Mouse (Mus musculus) heart, embryonic 14.5 days (tissue): Measurements from ENCODE around the gene Slc7a11. TPM values are rescaled to one million over a fixed set of nuclear protein-coding genes. Genes with fewer than 3 reads are reported as not detected.

ENCODE experiments used
- ATAC-seq: fragments of 200-750 bp; cut with Nextera tagmentation; 2 replicates; pipeline ENCODE4 v1.8.0; 2017; ENCODE audit warnings: low read depth, moderate TSS enrichment; ENCODE audit not compliant: insufficient number of reproducible peaks, insufficient read depth, low FRiP score
- H3K27ac ChIP-seq, 2 experiments: fragments of 200-500 bp in 1 of 2; fragments of 300-500 bp in 1 of 2; sonication (generic) in 1 of 2; replicated peaks in 1 of 2; 2 replicates each; pipeline ENCODE4 v1.5.1; 2012 to 2014; ENCODE audit warnings: low read depth in 2 of 2, low read length in 2 of 2, control low read depth in 1 of 2, mild to moderate bottlenecking in 1 of 2, mixed read lengths in 1 of 2; ENCODE audit not compliant: control insufficient read depth in 1 of 2, insufficient read depth in 1 of 2
- H3K27me3 ChIP-seq: fragments of 300-500 bp; sonication (generic); 2 replicates; pipeline ENCODE4 v1.6.1; 2014; ENCODE audit warnings: mild to moderate bottlenecking, low read length, control low read depth; ENCODE audit not compliant: control insufficient read depth, insufficient read depth
- H3K36me3 ChIP-seq: fragments of 300-500 bp; sonication (generic); 2 replicates; pipeline ENCODE4 v1.6.1; 2014; ENCODE audit warnings: mild to moderate bottlenecking, control low read depth, low read length, mixed read lengths; ENCODE audit not compliant: control insufficient read depth, insufficient read depth
- H3K4me1 ChIP-seq, 2 experiments: fragments of 200-500 bp in 1 of 2; fragments of 300-500 bp in 1 of 2; sonication (generic) in 1 of 2; 2 replicates each; pipeline ENCODE4 v1.6.1; 2012 to 2014; ENCODE audit warnings: low read length in 2 of 2, control low read depth in 1 of 2, mixed read lengths in 1 of 2; ENCODE audit not compliant: control insufficient read depth in 2 of 2, insufficient read depth in 2 of 2
- H3K4me2 ChIP-seq: fragments of 300-500 bp; sonication (generic); 2 replicates; pipeline ENCODE4 v1.6.1; 2014; ENCODE audit warnings: mild to moderate bottlenecking, low read length
- H3K4me3 ChIP-seq, 2 experiments: fragments of 200-500 bp in 1 of 2; fragments of 300-500 bp in 1 of 2; sonication (generic) in 1 of 2; 2 replicates each; pipeline ENCODE4 v1.5.1; 2012 to 2014; ENCODE audit warnings: low read length in 2 of 2, mild to moderate bottlenecking in 2 of 2, control low read depth in 1 of 2, low read depth in 1 of 2, moderate library complexity in 1 of 2; ENCODE audit not compliant: control insufficient read depth in 1 of 2, insufficient read depth in 1 of 2
- H3K9ac ChIP-seq: fragments of 300-500 bp; sonication (generic); 2 replicates; pipeline ENCODE4 v1.6.1; 2014; ENCODE audit warnings: mild to moderate bottlenecking, low read length
- H3K9me3 ChIP-seq: fragments of 300-500 bp; sonication (generic); 2 replicates; pipeline ENCODE4 v1.6.1; 2016; ENCODE audit warnings: low read length, control low read depth; ENCODE audit not compliant: control insufficient read depth
- WGBS: fragments of 180-500 bp; shearing (Covaris S2); extraction: QIAGEN DNeasy Blood & Tissue Kit; methylation state at CpG from one replicate; pipeline ENCODE4 v1.1.7; 2014; 5-methylcytosine and 5-hydroxymethylcytosine counted together
- polyA plus RNA-seq: library from polyadenylated mRNA; unstranded; fragments of >200 nt; fragmentation: Nextera tagmentation; extraction: Ambion mirVana; gene quantifications from 2 replicates; pipeline ENCODE4 v1.2.1, GENCODE M21; 2014

Gene Slc7a11
- polyA plus RNA-seq, 1 experiment from 2014 or later, result 0.16 TPM

DNA sequence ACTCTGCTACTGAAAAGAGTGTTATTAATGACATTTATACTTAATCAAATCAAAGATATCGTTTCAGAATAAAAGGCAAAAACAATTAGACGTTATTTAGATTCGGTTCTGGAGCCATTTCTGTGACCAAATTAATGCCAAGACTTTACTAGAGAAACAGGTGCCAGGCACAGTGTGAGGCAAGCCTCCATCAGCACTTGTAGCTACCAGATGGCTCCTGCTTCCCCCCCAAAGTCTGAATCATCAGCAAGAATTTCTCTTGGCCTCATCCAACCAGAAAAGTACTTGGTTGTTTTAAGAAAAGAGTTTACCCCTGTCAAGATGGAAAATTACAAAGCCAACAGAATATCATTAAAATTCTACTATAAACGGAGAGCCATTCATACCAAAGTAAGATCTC lies 173.7 kb downstream of the Slc7a11 start:
- Histone ChIP-seq H3K9me3 (no peaks in the 10 kb centered on the region), H3K4me3 (no peak overlapping the region), H3K9ac (no peak overlapping the region), H3K4me2 (no peak overlapping the region), H3K36me3 (no peaks in the 10 kb centered on the region), H3K27me3 (no peaks in the 10 kb centered on the region), H3K4me1 (no peaks in the 10 kb centered on the region), H3K27ac (no peak overlapping the region)
- 75% methylated on average over 4 of the region's 4 CpGs for WGBS
- no peak for ATAC-seq

DNA sequence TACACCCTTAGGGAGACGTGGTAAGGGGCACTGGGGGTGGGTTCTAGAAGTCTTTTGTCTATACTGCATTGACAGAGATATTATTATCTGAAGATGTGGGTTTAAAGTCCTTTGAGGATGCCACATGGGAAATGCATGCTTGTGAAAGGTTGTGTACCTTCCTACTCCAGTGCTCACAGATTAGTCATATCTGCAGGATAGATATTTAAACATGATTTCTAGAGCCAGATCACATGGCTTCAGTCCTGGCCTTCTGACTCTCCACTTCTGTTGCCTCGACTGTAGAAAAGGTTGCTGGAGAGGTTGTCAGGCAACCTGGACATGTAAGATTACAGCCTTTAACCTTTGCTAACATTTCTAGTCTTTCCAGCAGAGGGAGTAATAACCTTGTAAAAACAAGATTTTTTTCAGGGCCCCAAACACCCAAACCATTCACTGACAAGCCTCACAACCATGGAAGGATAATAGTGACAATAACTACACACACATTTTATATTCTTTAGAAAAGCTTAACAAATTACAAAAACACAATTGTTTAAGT lies 180.8 kb downstream of the Slc7a11 start:
- 49% methylated on average over 2 of the region's 2 CpGs for WGBS
- no peaks in the 10 kb centered on the region for H3K27me3 ChIP-seq
- H3K9me3 ChIP-seq, result no peaks in the 10 kb centered on the region
- no peak overlapping the region for H3K4me2 ChIP-seq
- no peak overlapping the region for H3K27ac ChIP-seq
- no peaks in the 10 kb centered on the region for H3K4me1 ChIP-seq
- no peak overlapping the region for H3K4me3 ChIP-seq
- no peaks in the 10 kb centered on the region for H3K36me3 ChIP-seq
- no peak for ATAC-seq
- no peak overlapping the region for H3K9ac ChIP-seq

DNA sequence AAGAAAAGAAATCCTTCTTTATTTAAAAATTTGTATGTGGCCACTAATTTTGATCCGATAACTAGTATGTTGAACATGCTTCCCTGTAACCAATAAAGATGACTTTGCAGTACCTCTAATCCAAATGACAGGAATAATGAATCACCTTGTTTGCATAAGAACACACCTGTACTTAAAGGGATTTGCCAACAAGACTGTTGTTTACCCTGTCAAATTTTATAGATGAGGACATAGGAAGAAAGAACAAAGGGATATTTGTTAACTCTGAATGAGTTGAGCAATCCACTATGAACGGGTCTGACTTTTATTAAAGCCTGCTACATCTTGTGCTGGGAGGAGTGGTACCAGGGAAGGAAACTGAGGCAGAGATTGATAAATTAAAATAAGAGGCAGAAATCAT lies 181.3 kb downstream of the Slc7a11 start:
- H3K27ac ChIP-seq, result no peak overlapping the region
- 80% methylated on average over 2 of the region's 2 CpGs for WGBS
- no peaks in the 10 kb centered on the region for H3K4me1 ChIP-seq
- no peaks in the 10 kb centered on the region for H3K27me3 ChIP-seq
- no peak for ATAC-seq
- H3K4me2 ChIP-seq, result no peak overlapping the region
- no peak overlapping the region for H3K9ac ChIP-seq
- H3K4me3 ChIP-seq, result no peak overlapping the region
- no peaks in the 10 kb centered on the region for H3K9me3 ChIP-seq
- H3K36me3 ChIP-seq, result no peaks in the 10 kb centered on the region

DNA sequence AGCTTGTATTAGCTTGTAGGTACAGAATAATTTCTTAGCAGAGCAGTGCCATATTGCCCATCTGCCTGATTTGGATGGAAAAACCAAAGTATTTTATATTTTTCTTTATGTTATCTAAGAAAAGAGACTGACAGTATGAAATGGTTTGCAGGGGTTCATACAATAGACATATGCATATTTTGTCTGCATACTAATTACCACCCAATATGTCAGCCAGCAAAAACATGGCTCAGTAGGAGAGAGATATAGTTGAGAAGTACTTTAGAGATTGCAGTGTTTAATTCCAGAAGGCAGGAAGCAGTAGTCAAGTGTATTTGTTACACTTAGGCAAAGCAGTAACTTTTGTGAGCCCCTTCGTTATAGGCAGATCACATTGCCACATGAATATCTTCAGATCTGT lies 182.7 kb downstream of the Slc7a11 start:
- no peak overlapping the region for H3K27ac ChIP-seq
- no peak for ATAC-seq
- no peak overlapping the region for H3K9ac ChIP-seq
- H3K36me3 ChIP-seq, result no peaks in the 10 kb centered on the region
- no peaks in the 10 kb centered on the region for H3K4me1 ChIP-seq
- H3K4me2 ChIP-seq, result no peak overlapping the region
- no peaks in the 10 kb centered on the region for H3K9me3 ChIP-seq
- no peaks in the 10 kb centered on the region for H3K27me3 ChIP-seq
- no peak overlapping the region for H3K4me3 ChIP-seq
- 80% methylated on average over 1 of the region's 1 CpGs for WGBS

DNA sequence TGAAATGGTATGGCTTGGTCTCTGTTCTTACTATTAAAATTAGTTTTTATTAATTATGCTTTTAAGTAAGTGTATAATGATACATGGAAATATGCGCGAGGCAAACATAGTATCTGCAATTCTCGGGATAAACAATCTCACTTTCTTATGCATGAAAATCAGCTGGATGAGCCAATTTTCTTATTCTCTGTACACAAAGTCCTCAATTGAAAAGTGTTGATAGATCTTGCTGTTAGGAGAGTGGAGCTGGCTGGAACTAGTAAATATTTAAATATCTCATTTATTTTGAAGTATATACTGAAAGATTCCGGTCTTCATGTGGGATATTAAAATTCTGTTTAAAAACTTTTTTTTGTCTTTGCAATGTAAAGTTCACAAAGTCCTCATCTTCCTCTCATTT lies 184.6 kb downstream of the Slc7a11 start:
- Histone ChIP-seq H3K4me3 (no peak overlapping the region), H3K9ac (no peak overlapping the region), H3K4me2 (no peak overlapping the region), H3K4me1 (no peaks in the 10 kb centered on the region), H3K36me3 (no peaks in the 10 kb centered on the region), H3K27ac (no peak overlapping the region), H3K9me3 (no peaks in the 10 kb centered on the region), H3K27me3 (no peaks in the 10 kb centered on the region)
- no peak for ATAC-seq
- WGBS, result 86% methylated on average over 4 of the region's 4 CpGs

DNA sequence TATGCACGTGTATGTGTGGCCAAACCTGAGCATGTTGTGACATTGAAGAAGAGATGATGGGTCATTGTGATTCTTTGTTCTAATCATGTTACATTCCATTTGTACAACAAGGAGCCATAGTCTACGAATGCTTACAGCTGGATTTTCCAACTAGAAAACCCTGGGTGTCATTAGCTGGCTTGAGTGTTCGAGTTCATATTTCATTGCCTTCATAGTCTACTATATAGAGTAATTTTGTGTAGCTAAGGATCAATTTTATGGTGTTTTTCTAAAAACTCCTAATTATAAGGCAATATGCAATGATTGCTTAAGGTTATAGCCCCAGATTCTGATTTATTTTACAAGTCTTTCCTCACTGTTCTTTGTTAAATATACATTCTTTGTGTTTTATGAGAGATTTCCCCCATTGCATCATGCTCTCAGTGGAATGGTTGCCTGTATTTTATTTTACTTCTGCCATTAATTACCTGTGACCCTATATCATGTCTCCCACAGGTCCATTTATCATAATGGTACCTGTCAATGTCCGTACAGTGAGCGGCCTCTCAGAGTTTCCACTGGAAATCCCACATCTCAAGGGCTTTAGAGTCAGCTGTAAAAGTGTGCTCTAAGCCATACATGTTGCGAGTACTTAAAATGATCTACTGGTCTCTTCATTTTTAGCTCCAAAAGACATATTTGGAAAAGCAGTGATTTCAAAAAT lies 193.7 kb downstream of the Slc7a11 start:
- WGBS, result 83% methylated on average over 6 of the region's 6 CpGs

DNA sequence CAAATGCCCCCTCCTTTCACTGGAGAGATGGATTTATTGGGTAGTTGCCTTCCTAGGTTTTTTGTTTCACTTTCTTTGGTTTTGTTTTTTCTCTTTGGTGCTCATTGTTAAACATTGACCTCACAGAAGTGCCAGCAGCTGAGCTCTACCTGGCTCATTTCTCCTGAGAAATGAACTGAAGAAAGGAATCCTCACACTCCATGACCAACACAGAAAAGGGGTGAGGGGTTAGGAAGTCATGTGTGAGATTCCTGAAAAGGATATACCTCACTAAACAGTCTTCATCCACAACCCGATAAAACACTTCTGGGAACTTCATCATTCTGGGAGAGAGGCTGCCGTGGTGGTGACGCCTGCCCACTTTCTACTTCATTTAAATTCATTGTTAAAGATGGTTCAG lies 207.4 kb downstream of the Slc7a11 start:
- Histone ChIP-seq H3K27me3 (no peaks in the 10 kb centered on the region), H3K4me3 (no peak overlapping the region), H3K36me3 (no peaks in the 10 kb centered on the region), H3K27ac (no peak overlapping the region), H3K4me1 (no peaks in the 10 kb centered on the region), H3K9ac (no peak overlapping the region), H3K4me2 (no peak overlapping the region), H3K9me3 (no peaks in the 10 kb centered on the region)
- ATAC-seq, result no peak
- 84% methylated on average over 3 of the region's 3 CpGs for WGBS

More for the DNA sequence above, 193.7 kb downstream of the Slc7a11 start:
- no peak overlapping the region for H3K4me2 ChIP-seq
- H3K4me1 ChIP-seq, result no peaks in the 10 kb centered on the region
- no peak overlapping the region for H3K4me3 ChIP-seq
- no peaks in the 10 kb centered on the region for H3K36me3 ChIP-seq
- H3K9me3 ChIP-seq, result no peaks in the 10 kb centered on the region
- ATAC-seq, result no peak
- no peaks in the 10 kb centered on the region for H3K27me3 ChIP-seq
- no peak overlapping the region for H3K9ac ChIP-seq
- H3K27ac ChIP-seq, result no peak overlapping the region

GRCm38 (mm10) chr3:50233144-50233543 lies 210.3 kb downstream of the Slc7a11 start:
- H3K4me1 ChIP-seq, result no peaks in the 10 kb centered on the region
- no peak overlapping the region for H3K4me2 ChIP-seq
- H3K4me3 ChIP-seq, result no peak overlapping the region
- H3K9me3 ChIP-seq, result no peaks in the 10 kb centered on the region
- H3K27me3 ChIP-seq, result no peaks in the 10 kb centered on the region
- 55% methylated on average over 5 of the region's 5 CpGs for WGBS
- no peak overlapping the region for H3K9ac ChIP-seq
- no peaks in the 10 kb centered on the region for H3K36me3 ChIP-seq
- no peak overlapping the region for H3K27ac ChIP-seq
- ATAC-seq, result no peak
